8 mouse cellular contexts compared by ENCODE assay signal in genomic region chr13:112861825-112862306, GRCm38 (mm10).
DNase-seq lines count a peak whose midpoint lies in the region; ATAC-seq and TF ChIP-seq lines count a peak whose summit lies in the region.

No protein-coding gene starts in this region.

- no peak overlapping the region for H3K27ac ChIP-seq in embryonic facial prominence, embryonic 14.5 days (replicated peaks; ENCODE audit: low read depth, low read length)
- H3K27ac ChIP-seq in embryonic facial prominence, embryonic 10.5 days (replicated peaks), result no peak overlapping the region
- peak overlapping the region; percentile 55 for H3K27ac ChIP-seq in heart, embryonic 12.5 days (ENCODE audit: poor library complexity, severe bottlenecking)
- peak overlapping the region; percentile 16; the same call in 1 of the 2 replicates for H3K27ac ChIP-seq in lung, embryonic 15.5 days
- H3K27ac ChIP-seq in layer of hippocampus, adult 2 months, result no peak overlapping the region
- no peak overlapping the region for H3K27ac ChIP-seq in forebrain, postnatal 0 days (ENCODE audit: low read depth, low read length)

- TF ChIP-seq CTCF in Patski (IDR thresholded peaks at IDR 0.05), result no peak
- no peak for TF ChIP-seq CTCF in layer of hippocampus, adult 2 months (conservative IDR thresholded peaks at IDR 0.05)
- TF ChIP-seq CTCF in forebrain, postnatal 0 days (IDR thresholded peaks at IDR 0.05; ENCODE audit: low read depth), result no peak

- DNase-seq in embryonic facial prominence, embryonic 14.5 days (ENCODE audit: low spot score), result no peak
- DNase-seq in embryonic facial prominence, embryonic 10.5 days (ENCODE audit: low spot score), result no peak
- DNase-seq in Patski (ENCODE audit: low read depth, low spot score), result peak; percentile 15
- no peak for DNase-seq in layer of hippocampus, postnatal 10 days (ENCODE audit: low spot score in 2 of 2)
- no peak for DNase-seq in layer of hippocampus, adult 2 months (ENCODE audit: low spot score in 2 of 2)
- DNase-seq in forebrain, postnatal 0 days, result no peak

- in situ Hi-C loops in Patski (cut with MboI; ENCODE audit: low pct_unique_long_range_greater_than_20kb), result no loop called here

- ATAC-seq in embryonic facial prominence, embryonic 14.5 days (ENCODE audit: low read depth), result peak; percentile 50; the same call in 1 of the 2 replicates
- peak; percentile 75 for ATAC-seq in Patski
- ATAC-seq in heart, embryonic 12.5 days (ENCODE audit: insufficient number of reproducible peaks, low FRiP score), result 0 out of 2 replicates have a peak, but pooled peaks have one; percentile 36
- peak; percentile 74; the same call in 1 of the 2 replicates for ATAC-seq in lung, embryonic 15.5 days (ENCODE audit: borderline replicate concordance, extremely low read depth, low FRiP score, low TSS enrichment)
- no peak for ATAC-seq in forebrain, postnatal 0 days

- H3K4me3 ChIP-seq in embryonic facial prominence, embryonic 14.5 days (ENCODE audit: low read depth, low read length), result no peak overlapping the region
- H3K4me3 ChIP-seq in embryonic facial prominence, embryonic 10.5 days, result no peak overlapping the region
- H3K4me3 ChIP-seq in heart, embryonic 12.5 days, result no peak overlapping the region
- H3K4me3 ChIP-seq in lung, embryonic 15.5 days, result no peak overlapping the region
- H3K4me3 ChIP-seq in layer of hippocampus, adult 2 months, result no peak overlapping the region
- no peak overlapping the region for H3K4me3 ChIP-seq in forebrain, postnatal 0 days (ENCODE audit: low read depth, low read length)

- POLR2A ChIA-PET in Patski (lab: Charles Lee), result interaction anchor here (0.6 kb wide), 1 partner anchor 44 kb away, joined by 3 read pairs; no protein-coding TSS in a partner anchor

- H3K9me3 ChIP-seq in embryonic facial prominence, embryonic 14.5 days (ENCODE audit: control insufficient read depth, low read length), result 0 out of 2 replicates have a peak, but pooled peaks cover 3% of the 10 kb centered on the region
- H3K9me3 ChIP-seq in embryonic facial prominence, embryonic 10.5 days, result no peaks in the 10 kb centered on the region
- no peaks in the 10 kb centered on the region; the same call in 1 of the 2 replicates for H3K9me3 ChIP-seq in heart, embryonic 12.5 days (replicated peaks)
- no peaks in the 10 kb centered on the region for H3K9me3 ChIP-seq in lung, embryonic 15.5 days
- H3K9me3 ChIP-seq in forebrain, postnatal 0 days (ENCODE audit: low read length), result no peaks in the 10 kb centered on the region

- CTCF ChIA-PET in Patski (lab: Charles Lee), result interaction anchor here (1.0 kb wide), 1 partner anchor 60 kb away, joined by 3 read pairs; no protein-coding TSS in a partner anchor

- H3K4me1 ChIP-seq in embryonic facial prominence, embryonic 14.5 days (ENCODE audit: control insufficient read depth, insufficient read depth, low read length), result no peaks in the 10 kb centered on the region
- H3K4me1 ChIP-seq in embryonic facial prominence, embryonic 10.5 days, result no peaks in the 10 kb centered on the region
- H3K4me1 ChIP-seq in heart, embryonic 12.5 days (replicated peaks), result peaks cover 14% of the 10 kb centered on the region
- H3K4me1 ChIP-seq in lung, embryonic 15.5 days, result peaks cover 10% of the 10 kb centered on the region
- no peaks in the 10 kb centered on the region for H3K4me1 ChIP-seq in forebrain, postnatal 0 days (ENCODE audit: insufficient read depth)

- H3K36me3 ChIP-seq in embryonic facial prominence, embryonic 14.5 days (ENCODE audit: control insufficient read depth, insufficient read depth, low read length), result peaks cover 53% of the 10 kb centered on the region
- peaks cover 63% of the 10 kb centered on the region for H3K36me3 ChIP-seq in embryonic facial prominence, embryonic 10.5 days (replicated peaks)
- H3K36me3 ChIP-seq in heart, embryonic 12.5 days, result peaks cover 69% of the 10 kb centered on the region
- H3K36me3 ChIP-seq in lung, embryonic 15.5 days, result peaks cover 23% of the 10 kb centered on the region
- H3K36me3 ChIP-seq in forebrain, postnatal 0 days (ENCODE audit: insufficient read depth), result peaks cover 38% of the 10 kb centered on the region

- H3K27me3 ChIP-seq in embryonic facial prominence, embryonic 14.5 days (replicated peaks; ENCODE audit: control insufficient read depth, insufficient read depth, low read length), result no peaks in the 10 kb centered on the region
- no peaks in the 10 kb centered on the region for H3K27me3 ChIP-seq in embryonic facial prominence, embryonic 10.5 days (replicated peaks; ENCODE audit: low read depth, poor library complexity, severe bottlenecking)
- H3K27me3 ChIP-seq in Patski, result no peaks in the 10 kb centered on the region
- H3K27me3 ChIP-seq in heart, embryonic 12.5 days (replicated peaks), result no peaks in the 10 kb centered on the region
- H3K27me3 ChIP-seq in lung, embryonic 15.5 days, result no peaks in the 10 kb centered on the region
- H3K27me3 ChIP-seq in forebrain, postnatal 0 days (ENCODE audit: insufficient read depth, low read length), result no peaks in the 10 kb centered on the region

- 36% methylated on average over 5 of the region's 5 CpGs for WGBS in embryonic facial prominence, embryonic 14.5 days
- WGBS in embryonic facial prominence, embryonic 10.5 days, result 67% methylated on average over 5 of the region's 5 CpGs
- WGBS in heart, embryonic 12.5 days, result 23% methylated on average over 5 of the region's 5 CpGs
- WGBS in lung, embryonic 15.5 days, result 20% methylated on average over 5 of the region's 5 CpGs
- WGBS in forebrain, postnatal 0 days, result 32% methylated on average over 5 of the region's 5 CpGs

- no peak overlapping the region for H3K9ac ChIP-seq in embryonic facial prominence, embryonic 14.5 days (ENCODE audit: low read depth, low read length)
- no peak overlapping the region for H3K9ac ChIP-seq in heart, embryonic 12.5 days
- H3K9ac ChIP-seq in lung, embryonic 15.5 days, result no peak overlapping the region
- no peak overlapping the region for H3K9ac ChIP-seq in forebrain, postnatal 0 days

- no peak overlapping the region for H3K4me2 ChIP-seq in embryonic facial prominence, embryonic 14.5 days (ENCODE audit: low read depth, low read length)
- 0 out of 2 replicates have a peak overlapping the region, but pooled peaks have one; percentile 21 for H3K4me2 ChIP-seq in heart, embryonic 12.5 days
- no peak overlapping the region for H3K4me2 ChIP-seq in lung, embryonic 15.5 days
- H3K4me2 ChIP-seq in forebrain, postnatal 0 days (ENCODE audit: low read depth), result no peak overlapping the region

Comparison
In these comparisons a context has a peak if more than half of its experiments do, and no peak if none do; other contexts are left out.
1. H3K27ac ChIP-seq: peak in heart, embryonic 12.5 days (single experiment) and lung, embryonic 15.5 days (single experiment); none in embryonic facial prominence, embryonic 14.5 days (single experiment), embryonic facial prominence, embryonic 10.5 days (single experiment), layer of hippocampus, adult 2 months (single experiment) and forebrain, postnatal 0 days (single experiment).